Mouse (Mus musculus) common myeloid progenitor, adult 5-6 weeks (primary cell): ENCODE data around the gene Grip1. TPM values are rescaled to one million over a fixed set of nuclear protein-coding genes. Genes with fewer than 3 reads are reported as not detected.

Experiments used
- ATAC-seq: replicated peaks from 2 replicates; pipeline ENCODE4 v1.8.0; 2016; ENCODE audit warnings: low read depth, mild to moderate bottlenecking, moderate TSS enrichment, inconsistent platforms; ENCODE audit not compliant: poor library complexity, severe bottlenecking
- total RNA-seq: library from RNA; stranded (forward); fragments of 200-1000, 187-1606 nt; gene quantifications from 2 replicates; pipeline ENCODE4 v1.2.3, GENCODE M21; 2017

The Grip1 gene
- total RNA-seq, 1 experiment from 2014 or later: not detected

GRCm38 (mm10) chr10:119455543-119455940 lies 1.9 kb downstream of the Grip1 start:
- ATAC-seq: peak; percentile 52; the same call in 1 of the 2 replicates

GRCm38 (mm10) chr10:119457121-119457520 lies 3.5 kb downstream of the Grip1 start:
- ATAC-seq: no peak

- no peak for ATAC-seq
Measured at GRCm38 (mm10) chr10:119458991-119459390, 5.4 kb downstream of the Grip1 start.

- no peak for ATAC-seq
Measured at GRCm38 (mm10) chr10:119463345-119463744, 9.7 kb downstream of the Grip1 start.

GRCm38 (mm10) chr10:119463793-119464192 lies 10.2 kb downstream of the Grip1 start:
- ATAC-seq: no peak

GRCm38 (mm10) chr10:119467976-119468375 lies 14.3 kb downstream of the Grip1 start:
- ATAC-seq: no peak

- no peak for ATAC-seq
Measured at GRCm38 (mm10) chr10:119470096-119470495, 16.5 kb downstream of the Grip1 start.

GRCm38 (mm10) chr10:119475166-119475565 lies 21.5 kb downstream of the Grip1 start:
- no peak for ATAC-seq

- ATAC-seq: no peak
Measured at GRCm38 (mm10) chr10:119477661-119478060, 24.0 kb downstream of the Grip1 start.

- ATAC-seq: no peak
Measured at GRCm38 (mm10) chr10:119483068-119483705, 29.6 kb downstream of the Grip1 start.

GRCm38 (mm10) chr10:119483766-119484165 lies 30.1 kb downstream of the Grip1 start:
- ATAC-seq: no peak

- ATAC-seq: no peak
Measured at GRCm38 (mm10) chr10:119486936-119487335, 33.3 kb downstream of the Grip1 start.

- no peak for ATAC-seq
Measured at GRCm38 (mm10) chr10:119490831-119491230, 37.2 kb downstream of the Grip1 start.

- no peak for ATAC-seq
Measured at GRCm38 (mm10) chr10:119495317-119495716, 41.7 kb downstream of the Grip1 start.

- ATAC-seq: no peak
Measured at GRCm38 (mm10) chr10:119496221-119496620, 42.6 kb downstream of the Grip1 start.

- ATAC-seq: no peak
Measured at GRCm38 (mm10) chr10:119521686-119522085, 68.1 kb downstream of the Grip1 start.

- no peak for ATAC-seq
Measured at GRCm38 (mm10) chr10:119525730-119526129, 72.1 kb downstream of the Grip1 start.

GRCm38 (mm10) chr10:119534852-119535251 lies 81.2 kb downstream of the Grip1 start:
- no peak for ATAC-seq

- no peak for ATAC-seq
Measured at GRCm38 (mm10) chr10:119541655-119542054, 88.0 kb downstream of the Grip1 start.

- no peak for ATAC-seq
Measured at GRCm38 (mm10) chr10:119543771-119544170, 90.1 kb downstream of the Grip1 start.

- no peak for ATAC-seq
Measured at GRCm38 (mm10) chr10:119544743-119545142, 91.1 kb downstream of the Grip1 start.

- ATAC-seq: no peak
Measured at GRCm38 (mm10) chr10:119547875-119548274, 94.2 kb downstream of the Grip1 start.
